Mouse (Mus musculus) lung, adult 2 months (tissue): Measurements from ENCODE around the gene Sertm1.

Experiments
- CTCF ChIP-seq: fragments of 200-500 bp; IDR thresholded peaks from 2 replicates; pipeline ENCODE4 v1.5.1; 2011; ENCODE audit warnings: mild to moderate bottlenecking, low read length, control low read depth; ENCODE audit not compliant: insufficient read depth
- POLR2A ChIP-seq: fragments of 200-500 bp; IDR thresholded peaks from 2 replicates; pipeline ENCODE4 v1.6.1; 2011; ENCODE audit warnings: low read depth, mild to moderate bottlenecking, control low read depth, low read length, borderline replicate concordance; ENCODE audit errors: extremely low read depth

DNA sequence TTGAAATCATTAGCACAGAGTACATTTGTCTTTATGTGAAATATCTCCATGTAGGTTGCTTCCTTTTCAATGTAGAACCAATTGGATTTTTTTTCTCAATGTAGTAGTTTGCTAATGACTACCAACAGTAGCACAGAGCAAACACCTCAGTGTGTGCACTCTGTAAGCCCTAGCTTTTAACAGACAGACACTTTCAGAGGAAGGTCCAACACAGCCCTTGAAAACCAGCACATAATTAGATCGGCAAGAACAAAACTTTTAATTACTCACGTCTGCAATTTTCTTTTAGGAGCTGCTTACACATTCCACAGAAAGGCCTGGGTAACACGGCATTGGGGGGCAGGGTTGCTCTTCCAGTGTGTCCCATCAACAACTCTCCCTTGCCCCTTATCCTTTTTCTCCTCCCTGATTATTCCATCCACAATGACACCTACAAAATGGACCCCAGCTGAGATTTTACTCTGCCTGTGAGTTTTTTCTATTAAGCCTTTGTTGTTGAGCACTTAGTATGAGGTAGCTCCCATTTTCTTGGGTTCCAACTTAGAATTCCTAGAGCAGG lies 49.3 kb upstream of the Sertm1 start:
- TF ChIP-seq CTCF: no peak
- no peak for TF ChIP-seq POLR2A
